Mouse (Mus musculus): ENCODE data around the gene Rap2b. TPM values are rescaled to one million over a fixed set of nuclear protein-coding genes. Genes with fewer than 3 reads are reported as not detected.
A peak's percentile ranks its signal among the peaks of the same experiment; 100 is the strongest.

The Rap2b gene
- polyA plus RNA-seq, 1 experiment from 2014 or later = 3.2 TPM

DNA sequence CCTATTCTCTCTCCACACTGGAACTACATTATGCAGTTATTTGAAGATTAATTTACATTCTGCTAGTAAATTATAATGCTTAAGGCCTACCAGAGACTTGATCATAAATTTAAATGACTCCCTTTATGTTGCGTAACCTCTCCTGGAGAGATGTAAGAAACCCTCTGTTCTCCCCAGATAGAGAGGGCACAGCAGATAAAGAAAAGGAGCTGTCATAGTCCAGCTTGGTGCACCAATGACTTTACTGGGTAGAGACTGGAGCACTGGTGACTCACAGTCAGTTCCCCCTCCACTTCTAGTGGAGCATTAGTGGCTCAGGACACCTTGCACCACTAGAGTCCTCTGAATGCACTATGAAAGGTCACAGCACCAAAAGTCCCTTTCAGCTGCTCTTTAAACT is 31.4 kb downstream of the Rap2b start:
- no peaks in the 10 kb centered on the region for H3K4me1 ChIP-seq (ENCODE audit: insufficient read depth)
- no peaks in the 10 kb centered on the region for H3K27me3 ChIP-seq (ENCODE audit: insufficient read depth, low read length)
- H3K4me2 ChIP-seq (ENCODE audit: low read depth, low read length) = no peak overlapping the region
- no peaks in the 10 kb centered on the region for H3K9me3 ChIP-seq (ENCODE audit: low read length)
- H3K4me3 ChIP-seq (ENCODE audit: low read depth, low read length) = no peak overlapping the region
- DNase-seq (no peak), ATAC-seq (peak; percentile 72)
- H3K9ac ChIP-seq (replicated peaks) = no peak overlapping the region
- TF ChIP-seq EP300 (IDR thresholded peaks at IDR 0.05; ENCODE audit: low read depth) = peak; percentile 38; the same call in 1 of the 2 replicates
- no peak for TF ChIP-seq CTCF (IDR thresholded peaks at IDR 0.05; ENCODE audit: low read depth)
- no peak overlapping the region for H3K27ac ChIP-seq (ENCODE audit: low read depth)
- no peaks in the 10 kb centered on the region for H3K36me3 ChIP-seq (replicated peaks; ENCODE audit: insufficient read depth, low read length)
- WGBS (ENCODE audit: insufficient replicate concordance) = 56% methylated on average over 1 of the region's 1 CpGs

DNA sequence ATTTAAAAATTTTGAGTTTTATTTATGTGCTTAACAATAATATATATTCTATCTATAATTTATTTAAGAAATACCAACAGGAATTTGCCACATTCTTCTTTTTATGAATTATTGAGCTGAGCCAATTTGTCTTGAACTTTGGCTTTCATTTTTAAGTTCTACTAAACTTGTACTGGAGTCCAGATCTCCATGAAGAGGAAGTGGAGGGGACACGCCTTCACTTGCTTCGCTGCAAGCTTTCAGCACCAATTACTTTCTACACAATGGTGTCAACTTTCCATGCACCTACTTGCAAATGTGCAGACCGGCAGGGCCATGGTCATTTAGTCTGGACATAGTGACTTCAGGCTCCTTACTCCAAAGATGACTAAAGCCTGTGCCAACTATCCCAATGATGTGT is 32.1 kb downstream of the Rap2b start:
- H3K27ac ChIP-seq (ENCODE audit: low read depth) = no peak overlapping the region
- H3K9me3 ChIP-seq (ENCODE audit: low read length) = no peaks in the 10 kb centered on the region
- DNase-seq (no peak), ATAC-seq (no peak)
- H3K27me3 ChIP-seq (ENCODE audit: insufficient read depth, low read length) = no peaks in the 10 kb centered on the region
- no peak overlapping the region for H3K4me3 ChIP-seq (ENCODE audit: low read depth, low read length)
- no peaks in the 10 kb centered on the region for H3K4me1 ChIP-seq (ENCODE audit: insufficient read depth)
- H3K4me2 ChIP-seq (ENCODE audit: low read depth, low read length) = no peak overlapping the region
- H3K9ac ChIP-seq (replicated peaks) = no peak overlapping the region
- H3K36me3 ChIP-seq (replicated peaks; ENCODE audit: insufficient read depth, low read length) = no peaks in the 10 kb centered on the region
- WGBS (ENCODE audit: insufficient replicate concordance) = 59% methylated on average over 3 of the region's 3 CpGs
- TF ChIP-seq CTCF (IDR thresholded peaks at IDR 0.05; ENCODE audit: low read depth) = no peak
- no peak for TF ChIP-seq EP300 (IDR thresholded peaks at IDR 0.05; ENCODE audit: low read depth)

DNA sequence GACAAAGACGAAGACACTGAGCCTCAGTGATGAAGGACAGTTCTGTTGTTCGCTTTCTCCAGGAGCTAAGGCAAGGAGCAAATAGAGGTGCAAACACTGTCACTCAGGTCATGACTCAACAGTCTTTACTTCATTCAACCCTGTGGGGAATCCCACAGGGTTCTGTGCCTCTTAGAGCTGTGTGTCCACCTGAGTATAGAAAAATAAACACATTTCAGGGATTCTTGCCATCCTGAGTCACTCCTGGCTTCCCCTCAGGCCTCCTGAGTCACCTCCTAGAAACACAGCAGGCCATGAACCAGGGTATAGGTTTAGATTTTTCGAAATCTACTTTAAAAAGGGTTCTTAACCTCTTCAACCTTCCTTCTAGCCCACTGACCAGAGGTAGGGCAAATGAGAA is 33.9 kb downstream of the Rap2b start:
- 72% methylated on average over 3 of the region's 3 CpGs for WGBS (ENCODE audit: insufficient replicate concordance)
- DNase-seq = no peak
- Histone ChIP-seq H3K9ac (replicated peaks) (no peak overlapping the region), H3K36me3 (replicated peaks; ENCODE audit: insufficient read depth, low read length) (no peaks in the 10 kb centered on the region), H3K4me2 (ENCODE audit: low read depth, low read length) (no peak overlapping the region), H3K9me3 (ENCODE audit: low read length) (no peaks in the 10 kb centered on the region), H3K27ac (ENCODE audit: low read depth) (no peak overlapping the region), H3K27me3 (ENCODE audit: insufficient read depth, low read length) (no peaks in the 10 kb centered on the region), H3K4me3 (ENCODE audit: low read depth, low read length) (no peak overlapping the region), H3K4me1 (ENCODE audit: insufficient read depth) (no peaks in the 10 kb centered on the region)
- ATAC-seq = no peak
- TF ChIP-seq EP300 (IDR thresholded peaks at IDR 0.05; ENCODE audit: low read depth) (no peak), CTCF (IDR thresholded peaks at IDR 0.05; ENCODE audit: low read depth) (no peak)

DNA sequence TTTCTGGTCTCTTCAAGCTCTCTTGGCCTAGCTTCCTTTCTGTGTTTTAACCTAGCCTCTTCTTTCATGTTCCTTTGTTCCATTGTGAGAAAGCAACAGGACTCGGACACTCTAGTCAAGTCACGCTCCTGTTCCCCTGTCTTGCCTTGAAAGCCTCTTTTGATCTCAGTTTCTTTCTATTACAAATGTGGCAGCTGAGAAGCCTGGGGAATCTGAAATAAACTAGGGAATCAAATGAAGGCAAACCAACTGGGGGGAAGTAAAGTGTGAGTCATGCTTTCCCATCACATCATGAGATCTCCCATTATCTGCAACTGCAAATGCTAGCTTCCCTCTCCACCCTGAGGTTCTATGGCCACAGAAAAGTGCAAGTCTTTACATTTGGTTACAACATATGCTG is 35.3 kb downstream of the Rap2b start:
- H3K4me1 ChIP-seq (ENCODE audit: insufficient read depth) = no peaks in the 10 kb centered on the region
- TF ChIP-seq CTCF (IDR thresholded peaks at IDR 0.05; ENCODE audit: low read depth) (no peak), EP300 (IDR thresholded peaks at IDR 0.05; ENCODE audit: low read depth) (no peak)
- H3K27me3 ChIP-seq (ENCODE audit: insufficient read depth, low read length) = no peaks in the 10 kb centered on the region
- H3K4me3 ChIP-seq (ENCODE audit: low read depth, low read length) = no peak overlapping the region
- DNase-seq = no peak
- no peaks in the 10 kb centered on the region for H3K9me3 ChIP-seq (ENCODE audit: low read length)
- ATAC-seq = no peak
- H3K36me3 ChIP-seq (replicated peaks; ENCODE audit: insufficient read depth, low read length) = no peaks in the 10 kb centered on the region
- WGBS (ENCODE audit: insufficient replicate concordance) = 80% methylated on average over 2 of the region's 2 CpGs
- H3K27ac ChIP-seq (ENCODE audit: low read depth) = no peak overlapping the region
- H3K4me2 ChIP-seq (ENCODE audit: low read depth, low read length) = no peak overlapping the region
- H3K9ac ChIP-seq (replicated peaks) = no peak overlapping the region

DNA sequence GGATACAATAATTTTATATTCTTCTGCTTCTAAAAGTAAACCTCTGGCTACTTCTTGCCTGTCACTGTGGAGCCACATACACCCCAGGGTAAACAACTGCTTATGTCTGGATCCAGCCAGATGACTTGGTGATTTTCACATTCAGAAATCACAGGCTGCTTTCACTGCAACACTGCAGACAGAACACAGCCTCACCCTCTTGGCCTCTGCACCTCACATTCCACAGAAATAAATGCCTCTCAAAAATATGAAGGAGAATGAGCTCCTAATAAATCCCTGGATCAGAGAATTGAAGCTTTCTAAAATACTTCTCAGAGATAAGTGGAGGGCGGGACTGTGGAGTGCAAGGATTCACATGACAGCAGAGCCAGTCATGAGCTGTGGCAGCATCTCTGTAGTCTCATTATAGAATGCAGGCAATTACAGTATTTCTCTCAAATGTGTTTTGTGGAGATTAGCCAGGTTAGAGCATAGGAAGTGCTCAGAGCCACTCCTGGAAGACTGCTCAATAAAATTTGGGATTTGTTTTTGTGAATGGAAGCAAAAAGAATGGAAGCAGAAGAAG is 39.5 kb downstream of the Rap2b start:
- no peak overlapping the region for H3K4me2 ChIP-seq (ENCODE audit: low read depth, low read length)
- H3K27me3 ChIP-seq (ENCODE audit: insufficient read depth, low read length) = no peaks in the 10 kb centered on the region
- ATAC-seq = no peak
- WGBS (ENCODE audit: insufficient replicate concordance) = 59% methylated on average over 1 of the region's 1 CpGs
- H3K9me3 ChIP-seq (ENCODE audit: low read length) = no peaks in the 10 kb centered on the region
- H3K4me1 ChIP-seq (ENCODE audit: insufficient read depth) = no peaks in the 10 kb centered on the region
- H3K4me3 ChIP-seq (ENCODE audit: low read depth, low read length) = no peak overlapping the region
- no peaks in the 10 kb centered on the region for H3K36me3 ChIP-seq (replicated peaks; ENCODE audit: insufficient read depth, low read length)
- no peak overlapping the region for H3K27ac ChIP-seq (ENCODE audit: low read depth)
- TF ChIP-seq CTCF (IDR thresholded peaks at IDR 0.05; ENCODE audit: low read depth) = no peak
- no peak for DNase-seq
- H3K9ac ChIP-seq (replicated peaks) = no peak overlapping the region

DNA sequence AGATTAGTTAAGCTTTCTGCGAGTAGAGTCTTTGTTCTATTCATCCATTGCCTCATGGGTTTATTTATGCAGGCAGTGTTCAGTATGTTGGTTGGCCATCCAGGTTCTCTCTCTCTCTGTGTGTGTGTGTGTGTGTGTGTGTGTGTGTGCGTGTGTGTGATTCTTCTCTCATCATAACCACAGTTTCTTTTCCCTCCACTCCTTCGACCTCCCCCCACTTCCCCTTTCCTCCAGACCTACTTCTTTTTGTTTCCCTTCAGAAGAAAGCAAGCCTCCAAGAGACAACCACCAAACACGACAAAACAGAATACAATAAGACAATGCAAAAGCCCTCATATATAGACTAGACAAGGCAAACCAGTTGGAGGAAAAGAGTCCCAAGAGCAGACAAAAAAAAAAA is 45.5 kb downstream of the Rap2b start:
- H3K9me3 ChIP-seq (ENCODE audit: low read length) = no peaks in the 10 kb centered on the region
- no peaks in the 10 kb centered on the region for H3K4me1 ChIP-seq (ENCODE audit: insufficient read depth)
- DNase-seq (no peak), ATAC-seq (no peak)
- no peak overlapping the region for H3K4me3 ChIP-seq (ENCODE audit: low read depth, low read length)
- 54% methylated on average over 4 of the region's 4 CpGs for WGBS (ENCODE audit: insufficient replicate concordance)
- H3K27ac ChIP-seq (ENCODE audit: low read depth) = no peak overlapping the region
- H3K4me2 ChIP-seq (ENCODE audit: low read depth, low read length) = no peak overlapping the region
- TF ChIP-seq CTCF (IDR thresholded peaks at IDR 0.05; ENCODE audit: low read depth) (no peak), EP300 (IDR thresholded peaks at IDR 0.05; ENCODE audit: low read depth) (no peak)
- H3K36me3 ChIP-seq (replicated peaks; ENCODE audit: insufficient read depth, low read length) = no peaks in the 10 kb centered on the region
- no peaks in the 10 kb centered on the region for H3K27me3 ChIP-seq (ENCODE audit: insufficient read depth, low read length)
- no peak overlapping the region for H3K9ac ChIP-seq (replicated peaks)

DNA sequence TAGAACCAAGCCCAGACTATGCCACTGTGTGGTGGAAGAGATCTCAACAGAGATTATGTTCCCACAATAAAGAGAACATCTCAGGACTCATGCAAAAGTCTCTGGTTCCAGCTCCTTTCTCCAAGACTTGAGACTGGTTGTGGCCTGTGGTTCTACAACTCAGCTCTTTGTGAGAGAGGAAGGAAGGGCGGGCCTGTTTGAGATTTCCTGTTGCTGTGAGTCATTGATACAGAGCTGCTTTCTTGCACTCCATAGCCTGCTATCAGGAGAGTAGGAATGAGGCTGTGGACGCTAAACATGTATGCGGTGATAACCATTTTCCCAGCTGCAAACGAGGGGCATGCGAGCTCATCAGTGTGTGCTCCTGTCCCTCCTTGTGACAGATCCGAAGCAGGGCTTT is 48.2 kb downstream of the Rap2b start:
- peak; percentile 17 for DNase-seq
- Histone ChIP-seq H3K9ac (replicated peaks) (no peak overlapping the region), H3K4me1 (ENCODE audit: insufficient read depth) (no peaks in the 10 kb centered on the region), H3K27me3 (ENCODE audit: insufficient read depth, low read length) (no peaks in the 10 kb centered on the region), H3K9me3 (ENCODE audit: low read length) (no peaks in the 10 kb centered on the region), H3K36me3 (replicated peaks; ENCODE audit: insufficient read depth, low read length) (no peaks in the 10 kb centered on the region), H3K4me2 (ENCODE audit: low read depth, low read length) (no peak overlapping the region), H3K27ac (ENCODE audit: low read depth) (no peak overlapping the region), H3K4me3 (ENCODE audit: low read depth, low read length) (no peak overlapping the region)
- peak; percentile 77 for ATAC-seq
- TF ChIP-seq EP300 (IDR thresholded peaks at IDR 0.05; ENCODE audit: low read depth) (no peak), CTCF (IDR thresholded peaks at IDR 0.05; ENCODE audit: low read depth) (no peak)
- WGBS (ENCODE audit: insufficient replicate concordance) = 27% methylated on average over 6 of the region's 6 CpGs

All from liver, postnatal 0 days (tissue).